Mouse (Mus musculus) adrenal gland, adult 2 months (tissue): ENCODE results near the gene Cav2. TPM values are rescaled to one million over a fixed set of nuclear protein-coding genes. Genes with fewer than 3 reads are reported as not detected.

Experiments
- DNase-seq: peaks from one replicate; pipeline ENCODE4 v3.0.0; 2021
- long read RNA-seq: library from polyadenylated mRNA; stranded (forward); transcript quantifications from one replicate; pipeline ENCODE4 v2.0.0, GENCODE M21; 2021
- polyA plus RNA-seq: library from polyadenylated mRNA; depleted of rRNA; stranded (reverse); fragments of >200 nt; gene quantifications from 2 replicates; pipeline ENCODE4 v1.2.3, GENCODE M21; 2012; rRNA removed
- total RNA-seq, 2 experiments: library from RNA; stranded (reverse); gene quantifications; 2 replicates each; pipeline ENCODE4 v1.2.3; 2021

The Cav2 gene
- total RNA-seq (10 to 100 TPM; 36.8 to 46.4 TPM), polyA plus RNA-seq (36.4 and 42.9 TPM in 2 replicates)
- long read RNA-seq, transcript Cav2-201 (3 exons, 2,733 nt) = major isoform, 69 of 71 reads
- long read RNA-seq, partial matches to known transcripts = 2 of 71 reads
- long read RNA-seq, other reads (novel, unspliced or antisense) = 0 of 71 reads

GRCm38 (mm10) chr6:17280939-17281756, at the start of gene Cav2:
Gene Cav2, plus strand, starts transcription at chr6:17281185.
- peak; percentile 97 for DNase-seq

- DNase-seq = no peak
Observed at GRCm38 (mm10) chr6:17239693-17240092, 41.3 kb upstream of the Cav2 start.

GRCm38 (mm10) chr6:17241013-17241412, 40.0 kb upstream of the Cav2 start:
- DNase-seq = no peak

GRCm38 (mm10) chr6:17246959-17247358, 34.0 kb upstream of the Cav2 start:
- DNase-seq = no peak

GRCm38 (mm10) chr6:17247673-17248072, 33.3 kb upstream of the Cav2 start:
- no peak for DNase-seq

GRCm38 (mm10) chr6:17248241-17248640, 32.7 kb upstream of the Cav2 start:
- no peak for DNase-seq

- no peak for DNase-seq
Observed at GRCm38 (mm10) chr6:17251958-17252357, 29.0 kb upstream of the Cav2 start.

GRCm38 (mm10) chr6:17258142-17258541, 22.8 kb upstream of the Cav2 start:
- DNase-seq = no peak

GRCm38 (mm10) chr6:17258911-17259310, 22.1 kb upstream of the Cav2 start:
- no peak for DNase-seq

- no peak for DNase-seq
Observed at GRCm38 (mm10) chr6:17262786-17263185, 18.2 kb upstream of the Cav2 start.

- no peak for DNase-seq
Observed at GRCm38 (mm10) chr6:17265043-17265442, 15.9 kb upstream of the Cav2 start.

- no peak for DNase-seq
Observed at GRCm38 (mm10) chr6:17266466-17266865, 14.5 kb upstream of the Cav2 start.

- DNase-seq = peak; percentile 24
Observed at GRCm38 (mm10) chr6:17278366-17278765, 2.6 kb upstream of the Cav2 start.

GRCm38 (mm10) chr6:17281757-17282092, 740 bp downstream of the Cav2 start:
- peak; percentile 14 for DNase-seq

GRCm38 (mm10) chr6:17282159-17282558, 1.2 kb downstream of the Cav2 start:
- DNase-seq = peak; percentile 28

- no peak for DNase-seq
Observed at GRCm38 (mm10) chr6:17283834-17284233, 2.8 kb downstream of the Cav2 start.

GRCm38 (mm10) chr6:17286381-17286780, 5.4 kb downstream of the Cav2 start:
- no peak for DNase-seq

- DNase-seq = no peak
Observed at GRCm38 (mm10) chr6:17295116-17295515, 14.1 kb downstream of the Cav2 start.

- DNase-seq = peak; percentile 81
Observed at GRCm38 (mm10) chr6:17305954-17306601, 25.1 kb downstream of the Cav2 start, which contains the start of gene Cav1. Gene Cav1, plus strand, starts transcription at chr6:17306335.

- DNase-seq = peak; percentile 30
Observed at GRCm38 (mm10) chr6:17306602-17307325, 25.8 kb downstream of the Cav2 start.

- peak; percentile 86 for DNase-seq
Observed at GRCm38 (mm10) chr6:17307461-17308115, 26.6 kb downstream of the Cav2 start.

- DNase-seq = peak; percentile 34
Observed at GRCm38 (mm10) chr6:17308661-17309060, 27.7 kb downstream of the Cav2 start.
